Mouse (Mus musculus) MEL (cell line): ENCODE results near the gene Kif26b.

Experiments used
- CHD1 ChIP-seq: IDR thresholded peaks from 2 replicates; pipeline ENCODE4 v1.6.1; 2012; ENCODE audit warnings: low read depth, mild to moderate bottlenecking, inconsistent platforms, low read length, improper control_type of control experiment
- CTCF ChIP-seq, 3 experiments: IDR thresholded peaks in 2 of 3; conservative IDR thresholded peaks in 1 of 3; 2 replicates each; pipeline ENCODE4 v1.5.1; 2011 to 2012; ENCODE audit warnings: low read length in 3 of 3, low read depth in 2 of 3, mild to moderate bottlenecking in 2 of 3, improper control_type of control experiment in 1 of 3, inconsistent platforms in 1 of 3, mixed read lengths in 1 of 3, moderate library complexity in 1 of 3; ENCODE audit not compliant: control insufficient read depth in 1 of 3, insufficient read depth in 1 of 3, poor library complexity in 1 of 3, severe bottlenecking in 1 of 3
- EP300 ChIP-seq, 2 experiments: IDR thresholded peaks; 2 replicates each; pipeline ENCODE4 v1.6.1; 2011; ENCODE audit warnings: improper control_type of control experiment in 2 of 2, low read length in 2 of 2, low read depth in 1 of 2, mild to moderate bottlenecking in 1 of 2
- ETS1 ChIP-seq: IDR thresholded peaks from 2 replicates; pipeline ENCODE4 v1.6.1; 2012; ENCODE audit warnings: low read depth, mild to moderate bottlenecking, inconsistent platforms, low read length, improper control_type of control experiment, moderate library complexity
- GABPA ChIP-seq: IDR thresholded peaks from 2 replicates; pipeline ENCODE4 v1.6.1; 2012; ENCODE audit warnings: low read depth, mild to moderate bottlenecking, inconsistent platforms, low read length, improper control_type of control experiment, moderate library complexity
- HCFC1 ChIP-seq: IDR thresholded peaks from 2 replicates; pipeline ENCODE4 v1.6.1; 2012; ENCODE audit warnings: low read depth, mild to moderate bottlenecking, inconsistent platforms, low read length, improper control_type of control experiment, moderate library complexity
- JUND ChIP-seq: IDR thresholded peaks from 2 replicates; pipeline ENCODE4 v1.6.1; 2011; ENCODE audit warnings: low read depth, mild to moderate bottlenecking, improper control_type of control experiment, low read length
- MAFK ChIP-seq: IDR thresholded peaks from 2 replicates; pipeline ENCODE4 v1.6.1; 2011; ENCODE audit warnings: low read depth, mild to moderate bottlenecking, low read length, improper control_type of control experiment, borderline replicate concordance
- MAX ChIP-seq: IDR thresholded peaks from 2 replicates; pipeline ENCODE4 v1.6.1; 2011; ENCODE audit warnings: low read length, improper control_type of control experiment
- POLR2A ChIP-seq, 2 experiments: IDR thresholded peaks; 2 replicates each; pipeline ENCODE4 v1.6.1; 2011 to 2012; ENCODE audit warnings: low read length in 2 of 2, mild to moderate bottlenecking in 2 of 2, control low read depth in 1 of 2, improper control_type of control experiment in 1 of 2, low read depth in 1 of 2, moderate library complexity in 1 of 2; ENCODE audit not compliant: control insufficient read depth in 1 of 2, insufficient read depth in 1 of 2, poor library complexity in 1 of 2
- UBTF ChIP-seq: IDR thresholded peaks from 2 replicates; pipeline ENCODE4 v1.6.1; 2012; ENCODE audit warnings: low read depth, mild to moderate bottlenecking, inconsistent platforms, low read length, improper control_type of control experiment, moderate library complexity, borderline replicate concordance; ENCODE audit not compliant: insufficient read depth
- USF2 ChIP-seq, 2 experiments: IDR thresholded peaks; 2 replicates each; pipeline ENCODE4 v1.6.1; 2011 to 2012; ENCODE audit warnings: improper control_type of control experiment in 2 of 2, low read length in 2 of 2, borderline replicate concordance in 1 of 2, inconsistent platforms in 1 of 2, low read depth in 1 of 2, mild to moderate bottlenecking in 1 of 2; ENCODE audit not compliant: insufficient read depth in 1 of 2

DNA sequence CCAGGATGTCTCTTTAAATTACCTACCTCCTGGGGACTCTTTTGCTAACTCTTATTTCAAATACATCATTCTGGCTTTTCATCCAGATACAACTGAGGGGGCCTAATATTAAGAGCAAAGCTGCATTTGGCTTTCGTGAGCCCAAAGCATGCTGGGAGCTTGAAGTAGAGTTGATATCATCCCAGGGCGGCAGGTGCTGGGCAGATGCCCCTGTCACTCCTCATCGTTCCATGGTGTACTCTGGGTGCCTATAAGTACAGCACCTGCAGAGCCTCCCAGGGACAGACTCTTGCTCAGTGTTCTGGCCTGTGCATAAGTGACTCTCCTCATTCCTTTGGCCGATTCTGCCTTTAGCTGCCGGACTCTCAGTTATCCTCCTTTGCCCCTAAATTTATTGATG is 13.5 kb downstream of the Kif26b start:
- TF ChIP-seq GABPA, result no peak
- TF ChIP-seq USF2 (IDR thresholded peaks at IDR 0.05; ENCODE audit: borderline replicate concordance in 1 of 2, insufficient read depth in 1 of 2, low read depth in 1 of 2, low read length in 2 of 2), result no peak
- no peak for TF ChIP-seq CHD1
- TF ChIP-seq POLR2A (IDR thresholded peaks at IDR 0.05; ENCODE audit: control insufficient read depth in 1 of 2, insufficient read depth in 1 of 2, low read depth in 1 of 2, low read length in 2 of 2, poor library complexity in 1 of 2), result no peak
- TF ChIP-seq HCFC1, result no peak
- TF ChIP-seq MAFK, result no peak
- no peak for TF ChIP-seq ETS1
- no peak for TF ChIP-seq CTCF (IDR thresholded peaks at IDR 0.05 in 2 of 3, conservative IDR thresholded peaks at IDR 0.05 in 1 of 3; ENCODE audit: control insufficient read depth in 1 of 3, insufficient read depth in 1 of 3, low read depth in 2 of 3, low read length in 3 of 3, poor library complexity in 1 of 3, severe bottlenecking in 1 of 3)
- no peak for TF ChIP-seq JUND
- no peak for TF ChIP-seq MAX
- TF ChIP-seq UBTF, result no peak
- no peak for TF ChIP-seq EP300 (IDR thresholded peaks at IDR 0.05; ENCODE audit: low read depth in 1 of 2, low read length in 2 of 2)
